Mouse (Mus musculus): ENCODE data around the gene Galp. TPM values are rescaled to one million over a fixed set of nuclear protein-coding genes. Genes with fewer than 3 reads are reported as not detected.

Gene Galp
- polyA plus RNA-seq (2012; rRNA removed) = not detected in 2 replicates

- no peak for DNase-seq (ENCODE audit: low spot score)
Measured at GRCm38 (mm10) chr7:6196790-6197189, at the start of gene Galp. Gene Galp, plus strand, starts transcription at chr7:6197090.

GRCm38 (mm10) chr7:6147688-6148087 is 49.2 kb upstream of the Galp start:
- DNase-seq (ENCODE audit: low spot score) = no peak

GRCm38 (mm10) chr7:6151266-6151665 is 45.6 kb upstream of the Galp start:
- DNase-seq (ENCODE audit: low spot score) = no peak

- DNase-seq (ENCODE audit: low spot score) = no peak
Measured at GRCm38 (mm10) chr7:6152036-6152435, 44.9 kb upstream of the Galp start.

- no peak for DNase-seq (ENCODE audit: low spot score)
Measured at GRCm38 (mm10) chr7:6153131-6153530, 43.8 kb upstream of the Galp start.

GRCm38 (mm10) chr7:6154164-6154563 is 42.7 kb upstream of the Galp start:
- no peak for DNase-seq (ENCODE audit: low spot score)

GRCm38 (mm10) chr7:6155031-6155872 is 41.6 kb upstream of the Galp start:
- peak; percentile 82 for DNase-seq (ENCODE audit: low spot score)

GRCm38 (mm10) chr7:6155901-6156411 is 40.9 kb upstream of the Galp start, which contains the start of gene Zfp787:
Gene Zfp787, minus strand, starts transcription at chr7:6155997.
- DNase-seq (ENCODE audit: low spot score) = peak; percentile 94

GRCm38 (mm10) chr7:6156901-6157472 is 39.9 kb upstream of the Galp start:
- no peak for DNase-seq (ENCODE audit: low spot score)

- no peak for DNase-seq (ENCODE audit: low spot score)
Measured at GRCm38 (mm10) chr7:6157479-6157878, 39.4 kb upstream of the Galp start.

- no peak for DNase-seq (ENCODE audit: low spot score)
Measured at GRCm38 (mm10) chr7:6159604-6160003, 37.3 kb upstream of the Galp start.

- DNase-seq (ENCODE audit: low spot score) = no peak
Measured at GRCm38 (mm10) chr7:6161541-6161940, 35.3 kb upstream of the Galp start.

GRCm38 (mm10) chr7:6162172-6162571 is 34.7 kb upstream of the Galp start:
- DNase-seq (ENCODE audit: low spot score) = no peak

GRCm38 (mm10) chr7:6164671-6165070 is 32.2 kb upstream of the Galp start:
- DNase-seq (ENCODE audit: low spot score) = no peak

GRCm38 (mm10) chr7:6169403-6169802 is 27.5 kb upstream of the Galp start:
- DNase-seq (ENCODE audit: low spot score) = no peak

GRCm38 (mm10) chr7:6170391-6170790 is 26.5 kb upstream of the Galp start:
- no peak for DNase-seq (ENCODE audit: low spot score)

- DNase-seq (ENCODE audit: low spot score) = no peak
Measured at GRCm38 (mm10) chr7:6170871-6171270, 26.0 kb upstream of the Galp start.

GRCm38 (mm10) chr7:6171444-6172005 is 25.4 kb upstream of the Galp start:
- DNase-seq (ENCODE audit: low spot score) = peak; percentile 44

GRCm38 (mm10) chr7:6172006-6172649 is 24.8 kb upstream of the Galp start, which contains the start of gene Zfp444:
Gene Zfp444, plus strand, starts transcription at chr7:6172226.
- peak; percentile 85 for DNase-seq (ENCODE audit: low spot score)

GRCm38 (mm10) chr7:6172674-6173244 is 24.1 kb upstream of the Galp start:
- DNase-seq (ENCODE audit: low spot score) = no peak

- DNase-seq (ENCODE audit: low spot score) = no peak
Measured at GRCm38 (mm10) chr7:6173872-6174271, 23.0 kb upstream of the Galp start.
